Mouse (Mus musculus): ENCODE results near the gene Olfr1341.

GRCm38 (mm10) chr4:118658652-118659051, 44.7 kb upstream of the Olfr1341 start, which contains the start of gene Olfr62:
- no peak for TF ChIP-seq CTCF (IDR thresholded peaks at IDR 0.05; ENCODE audit: borderline replicate concordance, extremely low read depth, insufficient read depth, insufficient read length)
- no peak for TF ChIP-seq POLR2A (IDR thresholded peaks at IDR 0.05; ENCODE audit: borderline replicate concordance, extremely low read depth, insufficient read depth, insufficient read length, poor library complexity, severe bottlenecking)
